Mouse (Mus musculus): ENCODE data around the gene Cib3. TPM values are rescaled to one million over a fixed set of nuclear protein-coding genes. Genes with fewer than 3 reads are reported as not detected.

The Cib3 gene
- under 1 TPM; 0.46 to 0.51 TPM for polyA plus RNA-seq (2017; shearing (Covaris generic))

- ATAC-seq = no peak
Measured at GRCm38 (mm10) chr8:72212751-72213150, at the start of gene Cib3. TSS of gene Cib3 (minus strand) at chr8:72212837.

- ATAC-seq = no peak
Measured at GRCm38 (mm10) chr8:72261872-72262271, 49.2 kb upstream of the Cib3 start.

- ATAC-seq = no peak
Measured at GRCm38 (mm10) chr8:72261431-72261830, 48.8 kb upstream of the Cib3 start.

- ATAC-seq = peak; percentile 62
Measured at GRCm38 (mm10) chr8:72261019-72261418, 48.4 kb upstream of the Cib3 start.

GRCm38 (mm10) chr8:72260585-72260984 lies 47.9 kb upstream of the Cib3 start:
- ATAC-seq = peak; percentile 72

GRCm38 (mm10) chr8:72259862-72260261 lies 47.2 kb upstream of the Cib3 start:
- ATAC-seq = no peak

GRCm38 (mm10) chr8:72257902-72258238 lies 45.2 kb upstream of the Cib3 start:
- no peak for ATAC-seq

- ATAC-seq = no peak
Measured at GRCm38 (mm10) chr8:72257171-72257901, 44.7 kb upstream of the Cib3 start.

- ATAC-seq = no peak
Measured at GRCm38 (mm10) chr8:72244610-72245009, 32.0 kb upstream of the Cib3 start.

GRCm38 (mm10) chr8:72242226-72242625 lies 29.6 kb upstream of the Cib3 start:
- no peak for ATAC-seq

- ATAC-seq = no peak
Measured at GRCm38 (mm10) chr8:72240951-72241350, 28.3 kb upstream of the Cib3 start.

GRCm38 (mm10) chr8:72240403-72240763 lies 27.7 kb upstream of the Cib3 start:
- ATAC-seq = no peak

GRCm38 (mm10) chr8:72239499-72240402 lies 27.1 kb upstream of the Cib3 start, which contains the start of gene Ap1m1:
TSS of gene Ap1m1 (plus strand) at chr8:72240018.
- peak; percentile 82 for ATAC-seq

- no peak for ATAC-seq
Measured at GRCm38 (mm10) chr8:72222656-72223055, 10.0 kb upstream of the Cib3 start.

- ATAC-seq = no peak
Measured at GRCm38 (mm10) chr8:72220758-72221157, 8.1 kb upstream of the Cib3 start.

GRCm38 (mm10) chr8:72219541-72220363 lies 7.1 kb upstream of the Cib3 start, which contains the start of gene Fam32a:
TSS of gene Fam32a (plus strand) at chr8:72219730.
- peak; percentile 97 for ATAC-seq

GRCm38 (mm10) chr8:72218781-72219540 lies 6.3 kb upstream of the Cib3 start:
- no peak for ATAC-seq

GRCm38 (mm10) chr8:72215871-72216270 lies 3.2 kb upstream of the Cib3 start:
- peak; percentile 57 for ATAC-seq

- no peak for ATAC-seq
Measured at GRCm38 (mm10) chr8:72215060-72215459, 2.4 kb upstream of the Cib3 start.

GRCm38 (mm10) chr8:72213536-72213935 lies 899 bp upstream of the Cib3 start, which contains the start of gene Gm11034:
TSS of gene Gm11034 (minus strand) at chr8:72213636.
- ATAC-seq = no peak

GRCm38 (mm10) chr8:72211846-72212245 lies 791 bp downstream of the Cib3 start:
- ATAC-seq = no peak

- ATAC-seq = peak; percentile 52
Measured at GRCm38 (mm10) chr8:72210710-72211109, 1.9 kb downstream of the Cib3 start.
